Mouse (Mus musculus) midbrain, embryonic 10.5 days (tissue): ENCODE measurements around the gene Aarsd1. TPM values are rescaled to one million over a fixed set of nuclear protein-coding genes. Genes with fewer than 3 reads are reported as not detected.
"Not testable (repeated sequence)": the region's sequence is repeated elsewhere in the genome, so short reads cannot be mapped to it uniquely, and the experiment has no call there.

Experiments
- DNase-seq: peaks from one replicate; pipeline ENCODE4 v3.0.0-alpha.2; 2017; ENCODE audit warnings: low spot score
- H3K27ac ChIP-seq: fragments of 300-500 bp; sonication (generic); replicated peaks from 2 replicates; pipeline ENCODE4 v1.5.1; 2016; ENCODE audit warnings: mild to moderate bottlenecking
- H3K27me3 ChIP-seq: fragments of 300-500 bp; sonication (generic); 2 replicates; pipeline ENCODE4 v1.6.1; 2016; ENCODE audit warnings: low read depth, mild to moderate bottlenecking; ENCODE audit not compliant: poor library complexity, severe bottlenecking
- H3K36me3 ChIP-seq: fragments of 300-500 bp; sonication (generic); 2 replicates; pipeline ENCODE4 v1.6.1; 2016; ENCODE audit warnings: mild to moderate bottlenecking, moderate library complexity
- H3K4me1 ChIP-seq: fragments of 300-500 bp; sonication (generic); 2 replicates; pipeline ENCODE4 v1.6.1; 2016
- H3K4me3 ChIP-seq: fragments of 300-500 bp; sonication (generic); 2 replicates; pipeline ENCODE4 v1.5.1; 2016; ENCODE audit warnings: mild to moderate bottlenecking, moderate library complexity
- H3K9me3 ChIP-seq: fragments of 300-500 bp; sonication (generic); replicated peaks from 2 replicates; pipeline ENCODE4 v1.6.1; 2016; ENCODE audit warnings: mild to moderate bottlenecking
- WGBS: fragments of 180-500 bp; shearing (Covaris S2); methylation state at CpG from one replicate; pipeline ENCODE4 v1.1.7; 2016; 5-methylcytosine and 5-hydroxymethylcytosine counted together
- polyA plus RNA-seq: library from polyadenylated mRNA; unstranded; fragments of >200 nt; fragmentation: Nextera tagmentation; extraction: Ambion mirVana; gene quantifications from 2 replicates; pipeline ENCODE4 v1.2.1, GENCODE M21; 2016

Gene Aarsd1
- polyA plus RNA-seq, 1 experiment from 2014 or later: 105 TPM

DNA sequence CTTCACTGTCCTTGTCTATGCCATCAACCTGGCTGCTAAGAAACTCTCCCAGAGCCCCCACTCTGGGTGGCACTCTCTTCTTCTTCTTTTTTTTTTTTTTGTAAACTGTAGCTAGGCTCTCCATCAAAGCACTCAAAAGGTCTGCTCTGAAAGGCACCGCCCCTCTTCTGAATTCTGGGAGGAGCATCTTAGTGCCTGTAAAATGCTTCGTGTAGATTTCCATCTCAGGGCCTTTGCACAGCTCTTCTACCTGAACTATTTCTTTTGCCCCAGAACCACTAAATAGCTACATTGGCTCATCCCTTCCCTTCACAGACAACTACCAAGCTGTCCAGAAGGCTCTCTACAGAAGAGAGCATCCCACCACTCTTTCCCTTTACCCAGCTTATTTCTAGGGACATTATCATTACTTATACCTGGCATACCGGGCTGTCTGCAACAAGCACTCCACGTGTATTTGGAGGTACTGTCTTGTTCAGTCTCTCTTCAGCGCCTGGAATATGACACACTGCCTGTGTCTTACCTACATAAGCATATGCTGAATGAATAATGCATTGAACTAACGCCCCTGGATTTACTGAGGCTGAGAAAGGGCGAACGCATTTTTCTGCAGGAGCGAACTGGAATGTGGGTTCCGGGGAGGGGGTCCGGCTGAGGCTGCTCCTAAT, 848 bp downstream of the Aarsd1 start:
- H3K4me1 ChIP-seq: peaks cover 20% of the 10 kb centered on the region
- no peaks in the 10 kb centered on the region for H3K27me3 ChIP-seq
- no peaks in the 10 kb centered on the region for H3K9me3 ChIP-seq
- peak overlapping the region; percentile 95 for H3K27ac ChIP-seq
- DNase-seq: no peak
- H3K4me3 ChIP-seq: peak overlapping the region; percentile 88
- peaks cover 31% of the 10 kb centered on the region for H3K36me3 ChIP-seq
- WGBS: 2% methylated on average over 11 of the region's 11 CpGs

DNA sequence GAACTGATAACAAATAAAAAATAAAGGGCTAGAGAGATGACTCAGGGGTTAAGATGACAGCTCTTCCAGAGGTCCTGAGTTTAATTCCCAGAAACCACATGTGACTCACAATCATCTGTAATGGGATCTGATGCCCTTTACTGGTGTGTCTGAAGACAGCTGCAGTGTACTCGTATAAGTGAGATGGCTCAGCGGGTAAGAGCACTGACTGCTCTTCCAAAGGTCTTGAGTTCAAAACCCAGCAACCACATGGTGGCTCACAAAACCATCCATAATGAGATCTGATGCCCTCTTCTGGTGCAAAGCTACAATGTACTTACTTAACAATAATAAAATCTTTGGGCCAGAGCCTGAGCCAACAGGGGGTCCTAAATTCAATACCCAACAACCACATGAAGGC, 2.1 kb downstream of the Aarsd1 start:
- H3K27me3 ChIP-seq: no peaks in the 10 kb centered on the region
- peaks cover 20% of the 10 kb centered on the region for H3K4me1 ChIP-seq
- H3K4me3 ChIP-seq: no peak overlapping the region
- no peaks in the 10 kb centered on the region for H3K9me3 ChIP-seq
- WGBS: 86% methylated on average over 2 of the region's 2 CpGs
- peaks cover 43% of the 10 kb centered on the region for H3K36me3 ChIP-seq
- no peak for DNase-seq
- H3K27ac ChIP-seq: no peak overlapping the region

DNA sequence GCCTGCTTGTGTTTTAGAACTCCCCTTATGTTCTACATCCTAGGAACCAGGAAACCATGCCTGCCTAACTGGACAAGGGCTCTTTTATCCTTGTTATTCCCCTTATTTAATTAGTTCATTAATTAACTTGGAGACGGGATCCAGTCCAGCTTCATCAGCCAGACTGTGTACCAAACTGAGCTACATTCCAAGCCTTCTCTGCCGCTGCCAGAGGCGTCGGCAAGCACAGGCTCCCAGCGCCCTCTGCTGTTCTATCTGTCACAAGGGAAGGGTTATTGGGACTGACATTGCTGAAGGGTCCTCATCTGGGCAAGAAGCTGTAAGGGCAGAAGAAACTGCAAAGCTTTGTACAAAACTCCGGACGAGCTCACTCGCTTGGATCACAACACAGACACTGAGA, 22.3 kb downstream of the Aarsd1 start:
- no peak overlapping the region for H3K4me3 ChIP-seq
- H3K27me3 ChIP-seq: no peaks in the 10 kb centered on the region; the same call in 1 of the 2 replicates
- H3K9me3 ChIP-seq: no peaks in the 10 kb centered on the region
- WGBS: 10% methylated on average over 8 of the region's 8 CpGs
- no peaks in the 10 kb centered on the region for H3K4me1 ChIP-seq
- H3K27ac ChIP-seq: no peak overlapping the region; the same call in 1 of the 2 replicates
- H3K36me3 ChIP-seq: no peaks in the 10 kb centered on the region
- peak; percentile 76 for DNase-seq

DNA sequence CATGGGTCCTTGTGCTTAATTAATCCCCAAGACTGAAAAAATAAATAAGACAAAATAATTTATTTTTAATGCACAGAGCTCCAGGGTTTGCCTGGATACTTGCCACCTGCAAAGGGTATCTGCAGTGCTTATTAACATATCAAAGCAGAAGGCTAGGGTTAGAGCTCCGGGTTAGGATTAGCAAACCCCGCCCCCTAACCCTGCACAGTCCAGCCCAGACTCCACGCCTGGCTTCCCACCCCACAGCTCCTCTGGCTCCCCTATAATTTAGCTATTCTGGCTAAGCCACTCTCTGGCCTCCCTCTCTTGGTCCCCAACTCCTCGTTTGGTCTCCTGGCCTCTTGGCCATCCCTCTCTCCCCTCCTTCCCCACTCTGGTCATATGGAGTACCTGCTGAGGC, 35.6 kb downstream of the Aarsd1 start:
- DNase-seq: peak; percentile 50
- H3K27ac ChIP-seq: peak overlapping the region; percentile 63

DNA sequence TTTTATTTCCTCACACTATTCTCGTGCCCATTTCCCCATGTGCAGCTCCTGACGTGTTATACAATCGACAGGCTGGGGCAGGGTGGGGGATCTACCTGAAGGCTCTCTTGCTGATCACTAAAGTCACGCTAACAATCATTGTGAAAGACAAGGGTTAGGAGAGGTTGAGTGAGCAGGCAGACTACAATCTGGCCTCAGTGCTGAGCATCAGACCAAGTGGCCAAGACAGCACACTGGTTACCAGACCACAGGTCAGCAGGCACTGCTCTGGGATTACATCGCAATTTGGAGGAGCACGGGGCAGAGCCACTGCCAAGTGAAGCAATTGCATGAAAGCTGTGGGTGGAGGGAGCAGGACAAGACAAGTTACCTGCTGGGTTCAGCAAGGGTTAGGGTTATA, 38.5 kb downstream of the Aarsd1 start:
- no peak overlapping the region for H3K4me3 ChIP-seq
- H3K9me3 ChIP-seq: no peaks in the 10 kb centered on the region
- DNase-seq: no peak
- H3K4me1 ChIP-seq: peaks cover 9% of the 10 kb centered on the region
- WGBS: 86% methylated on average over 6 of the region's 6 CpGs
- no peaks in the 10 kb centered on the region for H3K27me3 ChIP-seq
- H3K36me3 ChIP-seq: no peaks in the 10 kb centered on the region
- no peak overlapping the region for H3K27ac ChIP-seq

More for the DNA sequence above, 35.6 kb downstream of the Aarsd1 start:
- H3K27me3 ChIP-seq: no peaks in the 10 kb centered on the region
- peaks cover 12% of the 10 kb centered on the region for H3K4me1 ChIP-seq
- H3K4me3 ChIP-seq: peak overlapping the region; percentile 27
- no peaks in the 10 kb centered on the region for H3K36me3 ChIP-seq
- 10% methylated on average over 4 of the region's 4 CpGs for WGBS
- H3K9me3 ChIP-seq: no peaks in the 10 kb centered on the region

DNA sequence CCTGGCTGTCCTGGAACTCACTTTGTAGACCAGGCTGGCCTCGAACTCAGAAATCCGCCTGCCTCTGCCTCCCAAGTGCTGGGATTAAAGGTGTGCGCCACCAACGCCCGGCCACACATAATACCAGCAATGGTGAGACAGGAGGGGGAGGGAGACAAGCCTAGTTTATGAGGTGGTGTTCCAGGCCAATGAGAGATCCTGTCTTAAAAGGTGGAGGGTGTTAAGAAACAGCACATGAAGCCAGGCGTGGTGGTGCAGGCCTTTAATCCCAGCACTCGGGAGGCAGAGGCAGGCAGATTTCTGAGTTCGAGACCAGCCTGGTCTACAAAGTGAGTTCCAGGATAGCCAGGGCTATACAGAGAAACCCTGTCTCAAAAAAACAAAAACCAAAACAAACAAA, 39.2 kb downstream of the Aarsd1 start:
- not testable (repeated sequence) for H3K27me3 ChIP-seq, H3K27ac ChIP-seq, H3K4me3 ChIP-seq, DNase-seq, H3K4me1 ChIP-seq, H3K36me3 ChIP-seq, H3K9me3 ChIP-seq
- WGBS: 95% methylated on average over 8 of the region's 8 CpGs

DNA sequence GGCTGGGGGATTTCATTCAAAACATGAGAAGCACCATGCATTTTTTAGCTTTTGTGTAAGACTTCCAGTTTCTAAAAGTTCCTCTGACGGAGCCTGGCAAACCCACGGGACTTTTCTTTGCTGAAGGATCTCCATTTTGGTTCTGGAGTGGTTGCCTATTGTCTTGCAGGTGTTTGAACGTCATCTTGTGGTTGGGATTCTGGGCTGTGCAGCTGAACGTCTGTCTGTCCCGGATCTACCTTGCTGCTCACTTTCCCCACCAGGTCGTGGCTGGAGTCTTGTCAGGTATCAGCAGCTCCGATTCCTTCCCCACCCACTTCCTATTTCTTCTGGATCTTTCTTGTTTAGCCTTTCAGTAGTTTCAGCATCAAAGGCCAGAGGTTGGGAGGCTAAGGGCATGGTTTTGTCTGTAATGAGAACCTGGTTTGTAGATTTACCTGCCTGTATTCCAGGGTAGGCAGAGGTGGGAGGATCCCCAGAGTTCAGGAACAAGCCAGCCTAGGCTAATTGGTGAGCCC, 42.9 kb downstream of the Aarsd1 start:
- DNase-seq: no peak
- H3K27me3 ChIP-seq: no peaks in the 10 kb centered on the region
- H3K27ac ChIP-seq: no peak overlapping the region
- no peaks in the 10 kb centered on the region for H3K36me3 ChIP-seq
- no peaks in the 10 kb centered on the region for H3K4me1 ChIP-seq
- no peak overlapping the region for H3K4me3 ChIP-seq
- H3K9me3 ChIP-seq: no peaks in the 10 kb centered on the region
- 76% methylated on average over 7 of the region's 7 CpGs for WGBS

DNA sequence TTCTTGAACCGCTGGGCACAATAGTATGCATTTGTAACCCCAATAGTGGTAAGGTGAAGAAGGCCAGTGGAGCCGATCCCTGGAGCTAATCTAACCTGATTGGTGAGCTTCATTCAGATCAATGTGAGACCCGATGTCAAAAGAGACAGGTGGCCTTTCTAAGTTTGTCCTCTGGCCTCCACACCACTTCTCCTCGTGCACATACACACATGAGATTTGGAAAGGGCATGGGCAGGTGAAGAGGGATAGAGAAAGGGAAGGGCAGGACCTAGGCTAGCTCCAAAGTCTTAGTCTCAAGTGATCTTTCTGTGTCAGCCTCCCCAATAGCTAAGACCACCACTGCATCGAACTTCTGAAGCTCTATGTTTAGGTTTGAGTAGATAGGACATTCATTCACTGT, 47.3 kb downstream of the Aarsd1 start:
- WGBS: 81% methylated on average over 5 of the region's 5 CpGs
- Histone ChIP-seq H3K9me3 (no peaks in the 10 kb centered on the region), H3K4me1 (no peaks in the 10 kb centered on the region), H3K27ac (no peak overlapping the region), H3K27me3 (no peaks in the 10 kb centered on the region), H3K36me3 (no peaks in the 10 kb centered on the region), H3K4me3 (no peak overlapping the region)
- DNase-seq: no peak

DNA sequence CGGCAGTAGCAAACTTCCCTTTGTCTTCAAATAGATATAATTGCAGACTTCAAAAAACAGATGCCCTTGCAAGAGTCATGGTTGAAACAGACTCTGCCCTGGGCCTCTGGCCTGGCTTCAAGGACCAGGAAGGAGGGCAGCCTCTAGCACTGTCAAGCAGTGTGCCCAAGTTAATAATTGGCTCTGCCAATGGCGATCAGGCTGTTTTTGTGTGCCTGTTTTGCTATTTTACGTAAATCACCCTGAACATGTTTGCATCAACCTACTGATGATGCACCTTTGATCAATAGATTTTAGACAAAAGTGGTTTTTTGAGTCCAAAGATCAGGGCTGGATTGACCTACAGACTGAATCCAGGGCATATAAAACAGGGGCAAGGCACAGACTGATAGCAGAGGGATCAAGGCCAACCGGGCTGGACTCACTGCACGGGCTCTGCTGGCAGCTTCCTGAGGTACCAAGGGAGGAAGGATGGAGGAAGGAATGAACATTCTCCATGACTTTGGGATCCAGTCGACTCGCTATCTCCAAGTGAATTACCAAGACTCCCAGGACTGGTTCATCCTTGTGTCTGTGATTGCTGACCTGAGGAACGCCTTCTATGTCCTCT, 50.0 kb downstream of the Aarsd1 start, which contains the start of gene G6pc:
TSS of gene G6pc (plus strand) at position 236 of the 610 bp plus-strand sequence.
- no peak within 1 kb of the TSS for H3K4me3 ChIP-seq
- WGBS: 91% methylated on average over 8 of the region's 8 CpGs
- no peaks in the 10 kb centered on the region for H3K4me1 ChIP-seq
- no peaks in the 10 kb centered on the region for H3K27me3 ChIP-seq
- H3K27ac ChIP-seq: no peak within 1 kb of the TSS
- no peaks in the 10 kb centered on the region for H3K9me3 ChIP-seq
- DNase-seq: no peak
- no peaks in the 10 kb centered on the region for H3K36me3 ChIP-seq

DNA sequence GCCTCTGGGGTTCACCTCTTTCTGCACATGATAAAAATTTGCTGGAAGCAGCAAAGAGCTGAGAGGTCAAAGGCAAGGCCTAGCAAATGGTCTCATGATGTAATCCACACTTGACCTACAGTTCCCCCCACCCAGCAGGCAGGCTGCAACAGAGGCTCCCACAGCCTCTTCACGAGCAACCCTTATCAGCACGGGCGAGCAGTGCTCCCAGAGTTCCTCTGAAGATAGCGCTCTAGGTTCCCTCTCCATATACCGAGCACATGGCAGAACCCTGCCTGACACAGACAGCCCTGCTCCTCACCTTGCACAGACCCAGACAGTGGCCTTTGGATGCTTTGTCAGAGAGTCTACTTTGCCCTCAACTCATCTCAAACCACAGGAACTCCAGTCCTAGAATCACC, 52.9 kb downstream of the Aarsd1 start:
- Histone ChIP-seq H3K4me1 (no peaks in the 10 kb centered on the region), H3K27ac (no peak overlapping the region), H3K9me3 (no peaks in the 10 kb centered on the region), H3K36me3 (no peaks in the 10 kb centered on the region), H3K27me3 (no peaks in the 10 kb centered on the region), H3K4me3 (no peak overlapping the region)
- DNase-seq: no peak
- WGBS: 78% methylated on average over 5 of the region's 5 CpGs

DNA sequence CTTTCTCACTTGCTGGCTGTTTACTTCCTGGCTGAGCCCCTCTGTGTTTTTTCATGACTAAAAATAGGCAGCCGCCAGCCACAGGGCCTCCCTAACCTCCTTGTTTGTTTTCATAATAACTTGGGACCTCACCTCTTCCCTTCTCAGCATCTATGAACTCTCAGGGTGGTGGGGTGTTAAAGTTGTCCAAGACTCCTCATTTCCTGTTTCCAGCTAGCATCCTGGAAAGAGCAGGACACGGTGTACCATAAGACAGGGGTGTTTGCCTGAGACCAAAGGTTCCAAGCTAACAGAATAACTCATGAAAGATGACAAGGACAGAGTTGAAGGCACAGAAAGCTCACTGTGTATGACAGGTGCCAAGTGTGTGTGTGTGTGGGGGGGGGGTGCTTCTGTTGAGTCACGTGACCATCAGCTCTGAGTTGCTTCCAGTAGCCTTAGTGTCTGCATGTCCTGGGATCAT, 56.7 kb downstream of the Aarsd1 start:
- no peak for DNase-seq
- no peaks in the 10 kb centered on the region for H3K4me1 ChIP-seq
- no peaks in the 10 kb centered on the region for H3K9me3 ChIP-seq
- no peaks in the 10 kb centered on the region for H3K36me3 ChIP-seq
- H3K4me3 ChIP-seq: no peak overlapping the region
- H3K27ac ChIP-seq: no peak overlapping the region
- no peaks in the 10 kb centered on the region for H3K27me3 ChIP-seq
- 69% methylated on average over 3 of the region's 3 CpGs for WGBS

DNA sequence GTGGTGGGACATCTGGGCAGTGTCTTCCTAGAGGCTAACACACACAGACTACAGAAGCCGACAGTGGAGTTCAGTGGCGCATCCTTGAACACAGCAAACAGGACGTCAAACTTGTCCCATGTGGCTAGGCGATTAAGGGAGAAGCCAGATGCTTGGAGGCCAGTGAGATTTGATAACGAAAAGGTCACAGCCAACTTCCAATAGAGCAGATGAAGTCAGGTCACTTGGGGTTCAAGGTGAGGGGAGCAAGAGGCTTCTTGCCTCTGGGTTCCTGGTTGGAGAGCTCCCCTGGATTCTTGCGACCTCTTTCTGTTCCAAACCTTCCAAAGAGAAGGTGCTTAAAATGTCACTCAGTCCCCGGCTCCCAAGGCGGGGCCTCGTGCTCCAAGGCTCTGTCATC, 57.6 kb downstream of the Aarsd1 start:
- H3K27me3 ChIP-seq: no peaks in the 10 kb centered on the region
- WGBS: 79% methylated on average over 9 of the region's 9 CpGs
- no peak for DNase-seq
- H3K4me1 ChIP-seq: 0 out of 2 replicates have a peak, but pooled peaks cover 3% of the 10 kb centered on the region
- H3K36me3 ChIP-seq: no peaks in the 10 kb centered on the region
- H3K27ac ChIP-seq: no peak overlapping the region
- H3K4me3 ChIP-seq: no peak overlapping the region
- no peaks in the 10 kb centered on the region for H3K9me3 ChIP-seq

DNA sequence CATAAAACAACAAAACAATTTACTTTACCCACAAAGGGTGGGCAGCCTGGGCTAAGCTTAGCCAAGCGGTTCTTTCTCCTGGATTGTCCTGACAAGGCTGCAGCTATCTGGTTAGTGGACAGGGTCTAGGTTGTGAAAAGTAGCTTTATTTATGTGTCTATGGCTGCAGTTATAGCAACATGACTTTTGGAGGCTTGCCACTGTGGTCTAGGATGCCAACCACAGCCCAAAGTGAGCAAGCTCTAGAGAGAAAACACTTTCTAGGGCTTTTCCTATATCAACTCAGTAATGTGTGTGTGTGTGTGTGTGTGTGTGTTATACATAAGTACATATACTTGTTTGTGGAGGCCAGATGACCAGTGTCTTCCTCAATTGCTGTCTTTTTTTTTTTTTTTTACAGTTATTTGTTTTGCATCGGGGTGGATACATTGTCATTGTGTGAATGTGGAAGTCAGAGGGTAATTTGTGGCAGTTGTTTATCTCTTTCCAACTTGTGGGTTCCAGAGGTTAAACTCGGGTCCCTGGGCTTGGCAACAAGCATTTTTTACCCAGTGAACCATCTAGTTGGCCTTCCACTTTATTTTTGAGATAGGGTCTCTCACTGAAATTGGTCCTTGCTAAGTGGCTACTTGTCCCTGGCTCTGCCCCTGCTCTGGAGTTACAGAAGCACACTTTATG, 59.8 kb downstream of the Aarsd1 start:
- WGBS: 87% methylated on average over 3 of the region's 3 CpGs
- no peak for DNase-seq

More for the DNA sequence above, 59.8 kb downstream of the Aarsd1 start:
- H3K4me1 ChIP-seq: 0 out of 2 replicates have a peak, but pooled peaks cover 3% of the 10 kb centered on the region
- no peaks in the 10 kb centered on the region for H3K27me3 ChIP-seq
- H3K4me3 ChIP-seq: no peak overlapping the region
- H3K36me3 ChIP-seq: no peaks in the 10 kb centered on the region
- no peak overlapping the region for H3K27ac ChIP-seq
- H3K9me3 ChIP-seq: no peaks in the 10 kb centered on the region
